Mouse (Mus musculus) MEL (cell line): ENCODE results near the gene Cacna2d4. TPM values are rescaled to one million over a fixed set of nuclear protein-coding genes. Genes with fewer than 3 reads are reported as not detected.

ENCODE experiments used
- DNase-seq: peaks from one replicate; pipeline ENCODE4 v3.0.0; 2011; ENCODE audit warnings: low read depth, low spot score
- H3K27ac ChIP-seq: 2 replicates; pipeline ENCODE4 v1.5.1; 2012; ENCODE audit warnings: low read depth, mild to moderate bottlenecking, control low read depth, low read length, moderate library complexity; ENCODE audit not compliant: control insufficient read depth
- H3K27me3 ChIP-seq, 2 experiments: fragments of 150-350 bp in 1 of 2; sonication (generic) in 1 of 2; 2 replicates each; pipeline ENCODE4 v1.6.1; 2012; ENCODE audit warnings: low read length in 2 of 2, mild to moderate bottlenecking in 2 of 2, improper control_type of control experiment in 1 of 2, moderate library complexity in 1 of 2; ENCODE audit not compliant: insufficient read depth in 2 of 2, control insufficient read depth in 1 of 2
- H3K36me3 ChIP-seq, 2 experiments: 2 replicates each; pipeline ENCODE4 v1.6.1; 2012 to 2014; ENCODE audit warnings: low read length in 2 of 2, improper control_type of control experiment in 1 of 2, inconsistent platforms in 1 of 2, mild to moderate bottlenecking in 1 of 2; ENCODE audit not compliant: insufficient read depth in 2 of 2, control insufficient read depth in 1 of 2
- H3K4me1 ChIP-seq, 2 experiments: fragments of 150-350 bp in 1 of 2; sonication (generic) in 1 of 2; 2 replicates each; pipeline ENCODE4 v1.6.1; 2012; ENCODE audit warnings: low read length in 2 of 2, improper control_type of control experiment in 1 of 2, mild to moderate bottlenecking in 1 of 2; ENCODE audit not compliant: insufficient read depth in 2 of 2, control insufficient read depth in 1 of 2
- H3K4me3 ChIP-seq, 2 experiments: fragments of 150-350 bp in 1 of 2; sonication (generic) in 1 of 2; 2 replicates each; pipeline ENCODE4 v1.5.1; 2012; ENCODE audit warnings: low read depth in 2 of 2, low read length in 2 of 2, mild to moderate bottlenecking in 2 of 2, moderate library complexity in 2 of 2, control low read depth in 1 of 2, improper control_type of control experiment in 1 of 2; ENCODE audit not compliant: control insufficient read depth in 1 of 2, insufficient read depth in 1 of 2
- H3K79me2 ChIP-seq: 2 replicates; pipeline ENCODE4 v1.6.1; 2012; ENCODE audit warnings: mild to moderate bottlenecking, low read length, moderate library complexity; ENCODE audit not compliant: control insufficient read depth, poor library complexity, insufficient read depth
- H3K9ac ChIP-seq: 2 replicates; pipeline ENCODE4 v1.6.1; 2012; ENCODE audit warnings: low read depth, mild to moderate bottlenecking, control low read depth, low read length, moderate library complexity; ENCODE audit not compliant: control insufficient read depth, poor library complexity, severe bottlenecking
- H3K9me3 ChIP-seq: fragments of 150-350 bp; sonication (generic); replicated peaks from 2 replicates; pipeline ENCODE4 v1.6.1; 2012; ENCODE audit warnings: mild to moderate bottlenecking, low read length, improper control_type of control experiment, moderate library complexity; ENCODE audit not compliant: insufficient read depth
- BHLHE40 ChIP-seq: IDR thresholded peaks from 2 replicates; pipeline ENCODE4 v1.6.1; 2012; ENCODE audit warnings: low read depth, mild to moderate bottlenecking, inconsistent platforms, low read length, improper control_type of control experiment, borderline replicate concordance
- CHD1 ChIP-seq: IDR thresholded peaks from 2 replicates; pipeline ENCODE4 v1.6.1; 2012; ENCODE audit warnings: low read depth, mild to moderate bottlenecking, inconsistent platforms, low read length, improper control_type of control experiment
- CHD2 ChIP-seq: IDR thresholded peaks from 2 replicates; pipeline ENCODE4 v1.6.1; 2011; ENCODE audit warnings: low read length, improper control_type of control experiment
- CTCF ChIP-seq, 3 experiments: IDR thresholded peaks in 2 of 3; conservative IDR thresholded peaks in 1 of 3; 2 replicates each; pipeline ENCODE4 v1.5.1; 2011 to 2012; ENCODE audit warnings: low read length in 3 of 3, low read depth in 2 of 3, mild to moderate bottlenecking in 2 of 3, improper control_type of control experiment in 1 of 3, inconsistent platforms in 1 of 3, mixed read lengths in 1 of 3, moderate library complexity in 1 of 3; ENCODE audit not compliant: control insufficient read depth in 1 of 3, insufficient read depth in 1 of 3, poor library complexity in 1 of 3, severe bottlenecking in 1 of 3
- E2F4 ChIP-seq: IDR thresholded peaks from 2 replicates; pipeline ENCODE4 v1.6.1; 2011; ENCODE audit warnings: low read depth, low read length, improper control_type of control experiment, borderline replicate concordance
- ELF1 ChIP-seq: IDR thresholded peaks from 2 replicates; pipeline ENCODE4 v1.6.1; 2014; ENCODE audit warnings: low read depth, mild to moderate bottlenecking, inconsistent platforms, low read length, improper control_type of control experiment, moderate library complexity
- EP300 ChIP-seq, 2 experiments: IDR thresholded peaks; 2 replicates each; pipeline ENCODE4 v1.6.1; 2011; ENCODE audit warnings: improper control_type of control experiment in 2 of 2, low read length in 2 of 2, low read depth in 1 of 2, mild to moderate bottlenecking in 1 of 2
- ETS1 ChIP-seq: IDR thresholded peaks from 2 replicates; pipeline ENCODE4 v1.6.1; 2012; ENCODE audit warnings: low read depth, mild to moderate bottlenecking, inconsistent platforms, low read length, improper control_type of control experiment, moderate library complexity
- GABPA ChIP-seq: IDR thresholded peaks from 2 replicates; pipeline ENCODE4 v1.6.1; 2012; ENCODE audit warnings: low read depth, mild to moderate bottlenecking, inconsistent platforms, low read length, improper control_type of control experiment, moderate library complexity
- GATA1 ChIP-seq: IDR thresholded peaks from 2 replicates; pipeline ENCODE4 v1.6.1; 2011; ENCODE audit warnings: low read depth, low read length, improper control_type of control experiment
- JUND ChIP-seq: IDR thresholded peaks from 2 replicates; pipeline ENCODE4 v1.6.1; 2011; ENCODE audit warnings: low read depth, mild to moderate bottlenecking, improper control_type of control experiment, low read length
- KAT2A ChIP-seq: conservative IDR thresholded peaks from 2 replicates; pipeline ENCODE4 v1.6.1; 2012; ENCODE audit warnings: low read depth, low read length, improper control_type of control experiment, inconsistent platforms
- MAFK ChIP-seq: IDR thresholded peaks from 2 replicates; pipeline ENCODE4 v1.6.1; 2011; ENCODE audit warnings: low read depth, mild to moderate bottlenecking, low read length, improper control_type of control experiment, borderline replicate concordance
- MAX ChIP-seq: IDR thresholded peaks from 2 replicates; pipeline ENCODE4 v1.6.1; 2011; ENCODE audit warnings: low read length, improper control_type of control experiment
- MAZ ChIP-seq: IDR thresholded peaks from 2 replicates; pipeline ENCODE4 v1.6.1; 2012; ENCODE audit warnings: low read depth, mild to moderate bottlenecking, inconsistent platforms, low read length, improper control_type of control experiment
- MEF2A ChIP-seq: IDR thresholded peaks from 2 replicates; pipeline ENCODE4 v1.6.1; 2014; ENCODE audit warnings: low read depth, mild to moderate bottlenecking, inconsistent platforms, low read length, improper control_type of control experiment; ENCODE audit not compliant: poor library complexity, insufficient replicate concordance, severe bottlenecking; ENCODE audit errors: extremely low read depth
- MXI1 ChIP-seq: IDR thresholded peaks from 2 replicates; pipeline ENCODE4 v1.6.1; 2011; ENCODE audit warnings: mild to moderate bottlenecking, low read depth, low read length, improper control_type of control experiment
- MYB ChIP-seq: IDR thresholded peaks from 2 replicates; pipeline ENCODE4 v1.6.1; 2011; ENCODE audit warnings: mild to moderate bottlenecking, low read depth, low read length, improper control_type of control experiment
- MYC ChIP-seq: IDR thresholded peaks from 2 replicates; pipeline ENCODE4 v1.6.1; 2011; ENCODE audit warnings: low read depth, mild to moderate bottlenecking, low read length, improper control_type of control experiment, moderate library complexity
- NELFE ChIP-seq: IDR thresholded peaks from 2 replicates; pipeline ENCODE4 v1.6.1; 2011; ENCODE audit warnings: low read depth, low read length, improper control_type of control experiment
- NRF1 ChIP-seq: IDR thresholded peaks from 2 replicates; pipeline ENCODE4 v1.6.1; 2014; ENCODE audit warnings: low read depth, mild to moderate bottlenecking, inconsistent platforms, low read length, improper control_type of control experiment, moderate library complexity; ENCODE audit not compliant: poor library complexity, insufficient read depth, severe bottlenecking
- POLR2A ChIP-seq, 2 experiments: IDR thresholded peaks; 2 replicates each; pipeline ENCODE4 v1.6.1; 2011 to 2012; ENCODE audit warnings: low read length in 2 of 2, mild to moderate bottlenecking in 2 of 2, control low read depth in 1 of 2, improper control_type of control experiment in 1 of 2, low read depth in 1 of 2, moderate library complexity in 1 of 2; ENCODE audit not compliant: control insufficient read depth in 1 of 2, insufficient read depth in 1 of 2, poor library complexity in 1 of 2
- POLR2AphosphoS2 ChIP-seq: IDR thresholded peaks from 2 replicates; pipeline ENCODE4 v1.6.1; 2011; ENCODE audit warnings: low read length, improper control_type of control experiment
- RAD21 ChIP-seq: IDR thresholded peaks from 2 replicates; pipeline ENCODE4 v1.6.1; 2011; ENCODE audit warnings: mild to moderate bottlenecking, low read depth, low read length, improper control_type of control experiment
- RCOR1 ChIP-seq: IDR thresholded peaks from 2 replicates; pipeline ENCODE4 v1.6.1; 2012; ENCODE audit warnings: low read depth, mild to moderate bottlenecking, inconsistent platforms, low read length, improper control_type of control experiment
- SIN3A ChIP-seq: IDR thresholded peaks from 2 replicates; pipeline ENCODE4 v1.6.1; 2012; ENCODE audit warnings: low read length, improper control_type of control experiment, inconsistent platforms
- SMC3 ChIP-seq: IDR thresholded peaks from 2 replicates; pipeline ENCODE4 v1.6.1; 2011; ENCODE audit warnings: low read depth, low read length, improper control_type of control experiment
- TAL1 ChIP-seq: IDR thresholded peaks from 2 replicates; pipeline ENCODE4 v1.6.1; 2012; ENCODE audit warnings: mild to moderate bottlenecking, inconsistent platforms, low read length, moderate library complexity, mixed read lengths
- TBP ChIP-seq: IDR thresholded peaks from 2 replicates; pipeline ENCODE4 v1.8.0; 2011; ENCODE audit warnings: low read depth, low read length, improper control_type of control experiment
- TCF12 ChIP-seq: IDR thresholded peaks from 2 replicates; pipeline ENCODE4 v1.6.1; 2014; ENCODE audit warnings: low read depth, mild to moderate bottlenecking, inconsistent platforms, low read length, improper control_type of control experiment, moderate library complexity
- UBTF ChIP-seq: IDR thresholded peaks from 2 replicates; pipeline ENCODE4 v1.6.1; 2012; ENCODE audit warnings: low read depth, mild to moderate bottlenecking, inconsistent platforms, low read length, improper control_type of control experiment, moderate library complexity, borderline replicate concordance; ENCODE audit not compliant: insufficient read depth
- USF1 ChIP-seq: IDR thresholded peaks from 2 replicates; pipeline ENCODE4 v1.6.1; 2014; ENCODE audit warnings: low read depth, mild to moderate bottlenecking, inconsistent platforms, low read length, improper control_type of control experiment, moderate library complexity
- USF2 ChIP-seq, 2 experiments: IDR thresholded peaks; 2 replicates each; pipeline ENCODE4 v1.6.1; 2011 to 2012; ENCODE audit warnings: improper control_type of control experiment in 2 of 2, low read length in 2 of 2, borderline replicate concordance in 1 of 2, inconsistent platforms in 1 of 2, low read depth in 1 of 2, mild to moderate bottlenecking in 1 of 2; ENCODE audit not compliant: insufficient read depth in 1 of 2
- ZC3H11A ChIP-seq: IDR thresholded peaks from 2 replicates; pipeline ENCODE4 v1.6.1; 2012; ENCODE audit warnings: low read depth, mild to moderate bottlenecking, inconsistent platforms, low read length, improper control_type of control experiment
- ZKSCAN1 ChIP-seq: IDR thresholded peaks from 2 replicates; pipeline ENCODE4 v1.6.1; 2012; ENCODE audit warnings: low read depth, mild to moderate bottlenecking, inconsistent platforms, low read length, improper control_type of control experiment, moderate library complexity
- ZMIZ1 ChIP-seq: IDR thresholded peaks from 2 replicates; pipeline ENCODE4 v1.6.1; 2012; ENCODE audit warnings: low read depth, mild to moderate bottlenecking, inconsistent platforms, low read length, improper control_type of control experiment, moderate library complexity
- ZNF384 ChIP-seq: IDR thresholded peaks from 2 replicates; pipeline ENCODE4 v1.6.1; 2012; ENCODE audit warnings: low read depth, mild to moderate bottlenecking, inconsistent platforms, low read length, improper control_type of control experiment
- polyA plus RNA-seq, 2 experiments: library from polyadenylated mRNA; stranded (reverse) in 1 of 2; unstranded in 1 of 2; fragments of >175 nt in 1 of 2; fragments of >200 nt in 1 of 2; gene quantifications; 2 replicates each; pipeline versions ENCODE4 v1.2.1 to v1.2.4; 2012; ENCODE audit warnings: low replicate concordance in 2 of 2, low read depth in 1 of 2; ENCODE audit not compliant: insufficient read length in 2 of 2, insufficient read depth in 1 of 2, missing spikeins in 1 of 2
- total RNA-seq: library from RNA; depleted of rRNA; stranded (reverse); fragments of 300-350 nt; gene quantifications from 2 replicates; pipeline ENCODE4 v1.2.3, GENCODE M21; 2012

Cacna2d4 gene
- total and polyA plus RNA-seq, 3 experiments, result 0.69 to 1.1 TPM; not detected in 1

DNA sequence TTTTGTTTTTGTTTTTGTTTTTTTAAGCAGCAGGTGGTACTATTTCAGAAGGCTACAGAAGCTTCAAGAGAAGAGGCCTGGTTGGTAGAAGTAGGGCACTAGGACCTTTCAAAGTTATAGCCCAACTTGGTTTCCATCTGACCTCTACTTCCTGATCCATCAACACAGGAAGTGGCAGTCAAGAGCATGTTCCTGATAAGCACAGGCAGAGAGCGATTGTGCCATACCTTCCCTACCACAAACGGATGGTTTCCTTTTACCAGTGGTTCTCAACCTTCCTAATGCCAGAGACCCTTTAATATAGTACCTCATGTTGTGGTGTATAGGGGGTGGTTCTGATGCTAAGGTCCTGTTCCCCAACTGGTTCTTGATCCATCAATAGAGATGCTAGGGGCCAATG, 141.3 kb downstream of the Cacna2d4 start:
- Histone ChIP-seq H3K4me1 (peaks cover 32% of the 10 kb centered on the region in 2 experiments), H3K4me3 (peak overlapping the region; percentile 2 to 4; a peak in 2 of 4 replicates), H3K36me3 (peaks cover 0 to 60% of the 10 kb centered on the region in 2 experiments; a peak in 3 of 4 replicates), H3K79me2 (peaks cover 35% of the 10 kb centered on the region), H3K9ac (peak overlapping the region; percentile 25), H3K27ac (peak overlapping the region; percentile 92), H3K9me3 (no peaks in the 10 kb centered on the region), H3K27me3 (no peaks in the 10 kb centered on the region)
- DNase-seq, result peak; percentile 86
- TF ChIP-seq POLR2AphosphoS2 (peak; percentile 71), CHD2 (no peak), SIN3A (peak; percentile 94), MAZ (no peak), KAT2A (no peak), EP300 (IDR thresholded peaks at IDR 0.05; ENCODE audit: low read depth in 1 of 2, low read length in 2 of 2) (peak; percentile 96 to 97), RAD21 (no peak), ZNF384 (no peak), MXI1 (peak; percentile 66), ETS1 (peak; percentile 86), ZMIZ1 (0 out of 2 replicates have a peak, but pooled peaks have one; percentile 32), TAL1 (peak; percentile 90), MYB (peak; percentile 74), USF2 (IDR thresholded peaks at IDR 0.05; ENCODE audit: borderline replicate concordance in 1 of 2, insufficient read depth in 1 of 2, low read depth in 1 of 2, low read length in 2 of 2) (no peak), ZKSCAN1 (no peak), TCF12 (peak; percentile 92), ELF1 (peak; percentile 92), JUND (no peak), NELFE (0 out of 2 replicates have a peak, but pooled peaks have one; percentile 28), USF1 (0 out of 2 replicates have a peak, but pooled peaks have one; percentile 2), MYC (peak; percentile 80; the same call in 1 of the 2 replicates), RCOR1 (peak; percentile 80), MEF2A (no peak), MAX (peak; percentile 54), POLR2A (IDR thresholded peaks at IDR 0.05; ENCODE audit: control insufficient read depth in 1 of 2, insufficient read depth in 1 of 2, low read depth in 1 of 2, low read length in 2 of 2, poor library complexity in 1 of 2) (peak in 1 of 2 experiments; percentile 39; a peak in 1 of 4 replicates), UBTF (no peak), CHD1 (no peak), NRF1 (no peak), TBP (0 out of 2 replicates have a peak, but pooled peaks have one; percentile 31), CTCF (IDR thresholded peaks at IDR 0.05 in 2 of 3, conservative IDR thresholded peaks at IDR 0.05 in 1 of 3; ENCODE audit: control insufficient read depth in 1 of 3, insufficient read depth in 1 of 3, low read depth in 2 of 3, low read length in 3 of 3, poor library complexity in 1 of 3, severe bottlenecking in 1 of 3) (no peak), SMC3 (no peak), BHLHE40 (no peak), GABPA (no peak), MAFK (no peak), ZC3H11A (no peak), GATA1 (peak; percentile 96), E2F4 (no peak)
